Mouse (Mus musculus) adipocyte (in vitro differentiated cells): ENCODE measurements at regions not wholly inside any gene's neighbourhood (a gene's known extent, or its start where the extent isn't known, plus 50 kb on each side); places are given as distances from the start of the nearest gene placed in this dataset.
"Not testable (repeated sequence)": the region's sequence is repeated elsewhere in the genome, so short reads cannot be mapped to it uniquely, and the experiment has no call there.

Source experiments
- DNase-seq: peaks from one replicate; pipeline ENCODE4 v3.0.0-alpha.2; 2016; ENCODE audit warnings: low spot score

DNA sequence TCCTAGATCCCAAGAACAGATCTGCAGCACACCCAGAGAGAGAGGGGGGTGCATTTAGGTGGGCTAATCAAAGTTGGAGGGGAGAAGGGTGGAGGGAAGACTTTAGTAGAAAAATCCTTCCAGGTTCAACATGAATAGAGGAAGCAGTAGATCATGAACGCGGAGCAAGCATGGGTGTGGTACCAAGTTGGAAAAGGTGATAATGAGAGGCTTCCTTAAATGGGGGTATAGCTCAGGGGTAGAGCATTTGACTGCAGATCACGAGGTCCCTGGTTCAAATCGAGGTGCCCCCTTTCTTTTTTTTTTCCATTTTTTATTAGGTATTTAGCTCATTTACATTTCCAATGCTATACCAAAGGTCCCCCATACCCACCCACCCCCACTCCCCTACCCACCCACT lies 54.0 kb upstream of the Krba1 start:
- DNase-seq: not testable (repeated sequence)

GRCm38 (mm10) chr6:48336964-48337363 lies 58.4 kb upstream of the Krba1 start:
- DNase-seq: not testable (repeated sequence)

DNA sequence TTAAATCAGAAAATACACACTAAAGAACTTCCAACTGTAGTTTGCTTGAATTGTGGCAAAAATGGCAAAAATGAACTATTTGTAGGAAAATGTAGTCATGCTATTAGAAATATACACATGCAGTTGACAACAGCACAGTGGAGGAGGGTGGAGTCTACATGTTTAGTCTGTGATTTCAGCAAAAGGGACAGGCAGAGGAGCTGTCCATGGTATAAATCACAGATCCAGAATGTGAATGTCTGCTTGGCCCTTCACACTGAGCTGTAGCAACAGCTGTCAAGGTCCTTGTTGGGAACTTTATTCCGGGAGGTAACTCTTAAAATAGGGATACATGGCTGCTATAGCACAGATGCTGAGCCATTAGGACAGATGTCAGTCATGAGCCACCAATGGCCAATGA lies 107.4 kb upstream of the Krba1 start:
- DNase-seq: peak; percentile 16

GRCm38 (mm10) chr6:48279646-48280045 lies 115.7 kb upstream of the Krba1 start:
- DNase-seq: not testable (repeated sequence)

DNA sequence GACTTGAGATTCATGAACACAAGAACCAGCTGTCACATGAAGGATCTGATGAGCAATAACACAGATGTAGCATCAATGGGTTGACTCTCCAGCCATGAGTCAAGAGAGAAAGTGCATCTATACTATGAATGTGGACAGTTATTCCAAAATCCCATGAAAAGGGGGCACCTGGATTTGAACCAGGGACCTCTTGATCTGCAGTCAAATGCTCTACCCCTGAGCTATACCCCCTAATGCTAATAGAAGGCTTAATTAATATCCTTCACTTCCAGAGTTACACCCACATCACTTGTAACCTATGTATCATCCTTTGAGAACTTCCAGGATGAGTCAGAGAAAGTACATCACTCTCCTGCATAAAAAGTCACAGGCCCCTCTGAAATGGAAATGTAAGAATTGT lies 133.8 kb upstream of the Krba1 start:
- DNase-seq: not testable (repeated sequence)

GRCm38 (mm10) chr6:48252989-48253388 lies 142.4 kb upstream of the Krba1 start:
- DNase-seq: not testable (repeated sequence)

DNA sequence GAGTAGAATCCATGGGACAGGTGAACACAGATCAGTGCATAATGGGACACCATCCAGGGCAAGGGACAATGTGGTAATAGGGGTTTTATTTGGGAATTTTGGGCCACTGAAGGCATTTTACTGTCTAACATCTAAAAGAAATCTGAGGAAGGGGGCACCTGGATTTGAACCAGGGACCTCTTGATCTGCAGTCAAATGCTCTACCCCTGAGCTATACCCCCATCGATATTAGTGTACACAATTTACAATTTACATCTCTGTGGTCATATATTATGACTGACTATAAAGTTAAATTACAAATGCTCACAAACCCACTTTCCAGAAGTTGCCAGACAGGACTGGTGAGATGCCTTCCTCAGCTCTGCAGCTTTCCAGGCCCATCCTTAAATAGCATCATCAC lies 143.4 kb upstream of the Krba1 start:
- no peak for DNase-seq

GRCm38 (mm10) chr6:48244191-48244590 lies 151.2 kb upstream of the Krba1 start:
- DNase-seq: not testable (repeated sequence)

DNA sequence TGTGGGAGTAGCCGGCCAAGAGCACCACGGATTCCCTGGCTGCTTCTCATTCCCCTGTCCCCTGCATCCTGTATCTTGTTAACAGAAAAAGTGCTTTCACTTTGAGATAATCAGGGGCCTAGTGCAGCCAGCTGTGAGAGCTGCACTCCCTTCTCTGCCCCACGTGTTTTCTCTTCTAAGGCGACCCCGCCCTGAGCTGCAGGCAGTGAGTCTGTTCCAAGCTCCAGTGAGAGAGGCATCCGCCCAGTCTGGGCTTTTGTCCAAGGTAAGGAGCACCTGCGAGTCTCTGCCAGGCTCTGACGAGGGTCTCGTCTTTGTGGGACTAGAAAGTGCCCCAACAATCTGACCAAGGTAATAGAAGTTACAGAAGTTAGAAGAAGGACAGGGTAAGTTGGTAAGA lies 141.0 kb upstream of the Zfp746 start:
- DNase-seq: peak; percentile 27

GRCm38 (mm10) chr6:48224206-48224605 lies 137.8 kb upstream of the Zfp746 start:
- no peak for DNase-seq

DNA sequence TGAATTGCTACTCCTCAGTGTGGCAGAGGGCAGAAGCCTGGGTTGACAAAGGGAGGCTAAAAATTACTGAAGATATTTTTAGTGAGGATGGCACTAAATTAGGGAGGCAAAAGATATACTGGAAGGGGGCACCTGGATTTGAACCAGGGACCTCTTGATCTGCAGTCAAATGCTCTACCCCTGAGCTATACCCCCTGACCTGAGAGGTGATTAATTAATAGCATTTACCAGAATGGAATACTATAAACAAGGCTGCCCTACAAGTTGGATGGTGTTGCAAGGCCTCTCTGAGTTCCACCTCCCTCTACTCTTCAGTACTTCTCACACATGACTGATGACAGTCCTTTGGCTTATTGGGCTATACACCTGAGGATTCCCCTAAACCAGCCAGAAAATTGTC lies 136.6 kb upstream of the Zfp746 start:
- no peak for DNase-seq

GRCm38 (mm10) chr6:48221806-48222205 lies 135.4 kb upstream of the Zfp746 start:
- DNase-seq: not testable (repeated sequence)

- no peak for DNase-seq
These were observed 128.8 kb upstream of the Zfp746 start for GRCm38 (mm10) chr6:48215212-48215611.

- no peak for DNase-seq
These were observed 123.3 kb upstream of the Zfp746 start for GRCm38 (mm10) chr6:48209739-48210138.

DNA sequence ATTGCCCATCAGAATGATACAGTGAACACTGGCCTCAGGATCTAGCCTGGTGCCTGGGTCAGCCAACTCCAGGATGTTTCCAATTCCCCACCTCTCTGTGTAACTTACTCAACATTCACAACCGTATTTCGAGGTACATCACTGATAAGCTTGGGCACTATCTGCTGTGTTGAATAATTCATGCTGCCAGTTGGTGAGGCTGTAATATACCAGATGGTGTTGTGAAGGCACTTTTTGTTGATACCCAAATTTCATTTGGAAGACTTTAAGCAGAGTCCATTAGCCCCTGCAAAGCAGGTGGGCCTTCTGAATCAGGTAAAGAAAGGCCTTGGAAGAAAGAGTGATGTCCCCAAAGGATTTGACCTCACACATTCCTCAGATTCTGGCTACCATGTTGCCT lies 122.7 kb upstream of the Zfp746 start:
- DNase-seq: no peak

DNA sequence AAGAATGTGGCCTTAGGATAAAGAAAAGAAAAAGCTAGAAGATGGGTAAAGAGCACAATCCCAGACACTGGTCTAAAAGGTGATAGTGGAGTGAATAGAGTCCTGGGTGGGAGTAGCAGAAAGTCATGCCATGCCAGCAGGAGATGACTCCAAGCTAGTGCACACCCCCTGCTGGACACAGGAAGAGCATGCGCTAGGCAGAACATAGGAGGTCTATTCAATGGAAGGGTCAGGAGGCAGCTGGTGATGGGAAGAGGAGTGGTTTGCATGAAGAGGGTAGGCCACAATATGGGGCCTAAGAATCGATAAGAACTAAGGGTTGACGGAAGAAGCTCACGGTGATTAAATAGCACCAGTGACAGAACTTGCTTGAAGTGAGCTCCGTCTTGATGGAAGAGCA lies 119.3 kb upstream of the Zfp746 start:
- no peak for DNase-seq

DNA sequence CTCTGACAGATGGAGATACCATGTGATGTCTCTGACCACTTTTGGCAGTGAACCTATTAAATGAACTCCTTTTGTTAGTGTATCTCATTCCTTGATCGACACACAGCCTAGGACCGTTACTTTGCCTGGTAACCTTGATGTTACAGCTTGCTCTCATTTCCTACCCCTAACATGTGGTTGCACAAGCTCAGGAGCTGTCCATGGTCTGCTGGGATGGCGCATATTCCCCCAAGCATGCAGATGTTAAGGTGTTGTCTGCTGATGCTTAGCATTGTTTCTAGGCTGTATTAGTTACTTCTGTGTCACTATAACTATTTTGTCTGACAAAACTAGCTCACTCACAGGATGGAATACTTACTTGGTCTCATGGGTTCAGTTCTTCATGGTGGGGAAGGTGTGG lies 113.6 kb upstream of the Zfp746 start:
- peak; percentile 25 for DNase-seq

DNA sequence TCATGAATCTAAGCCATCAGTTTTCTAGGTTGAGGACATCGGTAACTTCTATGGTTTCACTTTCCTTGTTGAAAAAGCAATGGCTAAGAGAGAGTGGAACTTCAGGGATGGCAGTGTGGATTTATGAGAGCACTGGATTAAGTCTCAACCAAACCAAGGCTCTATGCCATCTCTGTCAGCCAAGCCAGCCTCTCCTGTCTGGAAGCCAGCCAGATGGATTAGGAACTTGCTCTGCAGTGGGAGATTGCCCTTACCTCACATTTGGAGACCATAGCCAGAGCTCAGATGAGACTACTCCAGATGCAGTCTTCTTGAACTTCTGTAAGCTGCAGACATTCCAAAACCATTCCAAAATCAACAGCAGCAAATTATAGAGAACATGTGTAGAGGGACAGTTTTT lies 112.4 kb upstream of the Zfp746 start:
- peak; percentile 23 for DNase-seq

DNA sequence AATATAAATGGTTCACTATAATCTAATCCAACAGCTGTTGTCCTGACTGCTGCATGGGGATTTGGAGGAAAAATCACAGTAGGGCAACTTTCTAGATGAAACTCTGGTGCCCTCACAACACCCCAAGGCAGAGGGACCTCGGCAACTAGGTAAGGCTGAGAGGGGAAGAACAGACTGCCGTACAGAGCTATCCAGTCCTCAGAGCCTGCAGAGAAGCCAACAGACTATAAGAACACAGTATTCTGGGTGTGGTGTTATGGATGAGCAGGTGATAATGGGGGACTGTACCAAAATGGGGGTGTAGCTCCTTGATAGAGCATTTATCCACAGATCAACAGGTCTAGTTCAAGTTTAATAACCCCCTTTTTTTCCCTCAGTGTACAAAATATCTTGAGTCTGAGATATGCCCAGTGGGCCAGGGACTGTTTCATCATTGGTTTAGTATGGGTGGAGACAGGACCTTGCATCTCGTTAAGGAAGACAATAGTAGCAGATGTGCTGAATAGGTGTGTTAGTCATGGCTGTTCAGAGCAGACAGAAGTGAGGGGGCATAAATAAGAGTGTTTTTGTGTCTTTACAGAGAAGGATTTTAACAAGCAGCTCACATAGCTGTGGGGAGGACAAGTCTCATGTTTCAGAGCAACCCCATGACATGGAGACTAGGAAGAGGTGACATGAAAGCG lies 111.4 kb upstream of the Zfp746 start:
- no peak for DNase-seq

- DNase-seq: not testable (repeated sequence)
These were observed 102.0 kb upstream of the Zfp746 start for GRCm38 (mm10) chr6:48188363-48188762.

DNA sequence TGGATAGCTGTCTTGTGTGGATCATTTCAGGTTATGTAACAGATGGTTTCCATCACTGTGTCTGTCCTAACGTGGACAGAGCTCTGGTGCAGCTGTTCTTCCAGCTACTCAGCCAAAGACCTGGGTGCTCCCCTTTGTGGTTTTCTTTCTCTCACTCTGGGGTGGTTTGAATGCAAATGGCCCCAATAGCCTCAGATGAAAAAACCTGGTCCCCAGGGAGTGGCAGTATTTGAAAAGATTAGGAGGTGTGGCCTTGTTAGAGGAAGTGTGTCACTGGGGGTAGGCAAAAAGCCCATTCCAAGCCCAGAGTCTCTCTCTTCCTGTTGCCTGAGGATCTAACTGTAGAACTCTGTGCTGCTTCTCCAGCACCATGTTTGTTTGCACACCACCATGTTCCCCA lies 98.9 kb upstream of the Zfp746 start:
- no peak for DNase-seq

GRCm38 (mm10) chr6:48178360-48179120 lies 92.1 kb upstream of the Zfp746 start:
- DNase-seq: no peak

- peak; percentile 88 for DNase-seq
These were observed 91.5 kb upstream of the Zfp746 start for GRCm38 (mm10) chr6:48177936-48178335.

- DNase-seq: no peak
These were observed 88.8 kb upstream of the Zfp746 start for GRCm38 (mm10) chr6:48175234-48175633.
